Mouse (Mus musculus): Measurements from ENCODE around the gene Prkar1b.

DNA sequence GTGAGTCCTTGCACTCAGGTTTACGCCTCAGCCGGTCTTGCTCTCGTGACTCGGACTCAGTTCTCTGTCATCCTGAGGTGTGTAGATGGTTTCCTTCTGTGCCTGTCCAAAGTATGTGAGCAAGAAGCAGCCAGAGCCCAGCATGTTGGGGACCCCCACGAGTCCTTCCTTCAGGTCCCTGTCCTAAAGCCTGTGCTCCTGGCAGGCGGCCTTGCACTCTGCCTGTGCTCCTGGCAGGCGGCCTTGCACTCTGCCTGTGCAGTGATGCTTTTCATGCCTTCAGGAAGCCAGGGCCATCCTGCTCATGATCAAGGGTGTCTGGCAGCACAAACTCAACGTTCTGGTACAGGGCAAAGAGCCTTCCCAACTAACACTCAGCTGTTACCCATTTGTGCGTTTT, 33.8 kb upstream of the Prkar1b start:
- TF ChIP-seq POLR2A (IDR thresholded peaks at IDR 0.05; ENCODE audit: insufficient read length, low read depth) (no peak), MYOD1 (IDR thresholded peaks at IDR 0.05; ENCODE audit: control insufficient read depth in 1 of 3, insufficient read length in 2 of 3, low read depth in 2 of 3) (no peak)
